Mouse (Mus musculus) thymus, adult 2 months (tissue): Measurements from ENCODE around the gene Sfpq. TPM values are rescaled to one million over a fixed set of nuclear protein-coding genes. Genes with fewer than 3 reads are reported as not detected.
A peak's percentile ranks its signal among the peaks of the same experiment; 100 is the strongest.
"Not testable (repeated sequence)": the region's sequence is repeated elsewhere in the genome, so short reads cannot be mapped to it uniquely, and the experiment has no call there.

Experiments used
- DNase-seq: peaks from one replicate; pipeline ENCODE4 v3.0.0; 2021
- H3K27ac ChIP-seq: fragments of 200-500 bp; 2 replicates; pipeline ENCODE4 v1.5.1; 2012; ENCODE audit warnings: low read length, control low read depth; ENCODE audit not compliant: control insufficient read depth, insufficient read depth
- H3K27me3 ChIP-seq: fragments of 200-500 bp; 2 replicates; pipeline ENCODE4 v1.6.1; 2012; ENCODE audit warnings: mild to moderate bottlenecking, low read length, moderate library complexity, mixed read lengths; ENCODE audit not compliant: control insufficient read depth, insufficient read depth
- H3K36me3 ChIP-seq: fragments of 200-500 bp; 2 replicates; pipeline ENCODE4 v1.6.1; 2012; ENCODE audit warnings: mild to moderate bottlenecking, low read length, moderate library complexity; ENCODE audit not compliant: control insufficient read depth, insufficient read depth
- H3K4me1 ChIP-seq: fragments of 200-500 bp; replicated peaks from 2 replicates; pipeline ENCODE4 v1.6.1; 2012; ENCODE audit warnings: low read length; ENCODE audit not compliant: control insufficient read depth, insufficient read depth
- H3K4me3 ChIP-seq: fragments of 200-500 bp; 2 replicates; pipeline ENCODE4 v1.5.1; 2012; ENCODE audit warnings: mild to moderate bottlenecking, low read length, control low read depth, moderate library complexity; ENCODE audit not compliant: control insufficient read depth, insufficient read depth
- CTCF ChIP-seq: fragments of 200-500 bp; IDR thresholded peaks from 2 replicates; pipeline ENCODE4 v1.5.1; 2012; ENCODE audit warnings: mild to moderate bottlenecking, control low read depth, low read length, moderate library complexity, borderline replicate concordance; ENCODE audit not compliant: control insufficient read depth, poor library complexity, insufficient read depth; ENCODE audit errors: extremely low read depth
- POLR2A ChIP-seq: fragments of 200-500 bp; IDR thresholded peaks from 2 replicates; pipeline ENCODE4 v1.6.1; 2012; ENCODE audit warnings: mild to moderate bottlenecking, low read length, control low read depth, moderate library complexity; ENCODE audit not compliant: control insufficient read depth, poor library complexity, insufficient read depth; ENCODE audit errors: extremely low read depth
- WGBS: fragments of 180-500 bp; shearing (Covaris S2); methylation state at CpG from one replicate; pipeline ENCODE4 v1.1.7; 2018; 5-methylcytosine and 5-hydroxymethylcytosine counted together
- polyA plus RNA-seq: library from polyadenylated mRNA; depleted of rRNA; stranded (reverse); fragments of >200 nt; gene quantifications from 2 replicates; pipeline ENCODE4 v1.2.3, GENCODE M21; 2012; rRNA removed

Sfpq gene
- 141 and 226 TPM in 2 replicates for polyA plus RNA-seq

GRCm38 (mm10) chr4:127021151-127021945 is at the start of gene Sfpq:
Sfpq (plus strand) TSS chr4:127021324.
- DNase-seq, result peak; percentile 98
- Histone ChIP-seq H3K27ac (peak within 1 kb of the TSS; percentile 91), H3K4me3 (peak within 1 kb of the TSS; percentile 97), H3K27me3 (no peaks in the 10 kb centered on the region), H3K36me3 (peaks cover 37% of the 10 kb centered on the region), H3K4me1 (peaks cover 2% of the 10 kb centered on the region; the same call in 1 of the 2 replicates)
- 0 out of 2 replicates have a peak, but pooled peaks have one; percentile 26 for TF ChIP-seq CTCF
- peak; percentile 96 for TF ChIP-seq POLR2A
- under 1% methylated on average over 85 of the region's 87 CpGs for WGBS

- H3K27me3 ChIP-seq, result no peaks in the 10 kb centered on the region
- H3K36me3 ChIP-seq, result no peaks in the 10 kb centered on the region
- no peak overlapping the region for H3K4me3 ChIP-seq
- no peak overlapping the region for H3K27ac ChIP-seq
- TF ChIP-seq POLR2A (no peak), CTCF (no peak)
- H3K4me1 ChIP-seq, result no peaks in the 10 kb centered on the region
- peak; percentile 49 for DNase-seq
Observed at GRCm38 (mm10) chr4:126977467-126977866, 43.7 kb upstream of the Sfpq start.

GRCm38 (mm10) chr4:126978706-126979105 is 42.4 kb upstream of the Sfpq start:
- Histone ChIP-seq H3K4me3 (no peak overlapping the region), H3K36me3 (no peaks in the 10 kb centered on the region), H3K4me1 (no peaks in the 10 kb centered on the region), H3K27ac (no peak overlapping the region), H3K27me3 (no peaks in the 10 kb centered on the region)
- WGBS, result 91% methylated on average over 3 of the region's 3 CpGs
- no peak for DNase-seq
- TF ChIP-seq CTCF, result no peak
- TF ChIP-seq POLR2A, result no peak

GRCm38 (mm10) chr4:126983321-126983720 is 37.8 kb upstream of the Sfpq start:
- Histone ChIP-seq H3K4me3 (no peak overlapping the region), H3K36me3 (no peaks in the 10 kb centered on the region), H3K4me1 (no peaks in the 10 kb centered on the region), H3K27me3 (no peaks in the 10 kb centered on the region), H3K27ac (no peak overlapping the region)
- whole genome bisulfite sequencing, result 78% methylated on average over 3 of the region's 3 CpGs
- DNase-seq, result no peak
- TF ChIP-seq CTCF (no peak), POLR2A (no peak)

GRCm38 (mm10) chr4:126983736-126984525 is 37.2 kb upstream of the Sfpq start:
- H3K36me3 ChIP-seq, H3K27me3 ChIP-seq, H3K4me3 ChIP-seq, DNase-seq, H3K27ac ChIP-seq, H3K4me1 ChIP-seq: not testable (repeated sequence)
- WGBS, result 80% methylated on average over 13 of the region's 13 CpGs

GRCm38 (mm10) chr4:126986768-126987167 is 34.4 kb upstream of the Sfpq start:
- Histone ChIP-seq H3K27me3 (no peaks in the 10 kb centered on the region), H3K36me3 (no peaks in the 10 kb centered on the region), H3K4me1 (no peaks in the 10 kb centered on the region), H3K27ac (no peak overlapping the region), H3K4me3 (no peak overlapping the region)
- 88% methylated on average over 5 of the region's 5 CpGs for WGBS
- DNase-seq, result no peak
- no peak for TF ChIP-seq CTCF
